Mouse (Mus musculus) CH12.LX (cell line): ENCODE data around the gene Olfr221. TPM values are rescaled to one million over a fixed set of nuclear protein-coding genes. Genes with fewer than 3 reads are reported as not detected.

ENCODE experiments used
- DNase-seq: peaks from one replicate; pipeline ENCODE4 v3.0.0-alpha.2; 2013; ENCODE audit errors: extremely low read depth
- H3K27ac ChIP-seq: 2 replicates; pipeline ENCODE4 v1.5.1; 2012; ENCODE audit warnings: low read depth, mild to moderate bottlenecking, control low read depth, moderate library complexity; ENCODE audit not compliant: insufficient read depth
- H3K27me3 ChIP-seq: replicated peaks from 2 replicates; pipeline ENCODE3; 2012; ENCODE audit warnings: inconsistent platforms
- H3K36me3 ChIP-seq, 2 experiments: replicated peaks in 1 of 2; 2 replicates each; pipeline versions ENCODE3 to v1.6.1; 2012; ENCODE audit warnings: inconsistent platforms in 1 of 2, low read length in 1 of 2, mild to moderate bottlenecking in 1 of 2, mixed read lengths in 1 of 2, moderate library complexity in 1 of 2; ENCODE audit not compliant: control insufficient read depth in 1 of 2, insufficient read depth in 1 of 2
- H3K4me1 ChIP-seq, 2 experiments: 2 replicates each; pipeline ENCODE4 v1.6.1; 2012; ENCODE audit warnings: inconsistent platforms in 1 of 2, moderate library complexity in 1 of 2; ENCODE audit not compliant: insufficient read depth in 2 of 2, control insufficient read depth in 1 of 2
- H3K4me2 ChIP-seq: 2 replicates; pipeline ENCODE4 v1.6.1; 2012; ENCODE audit warnings: low read depth, mild to moderate bottlenecking, control low read depth; ENCODE audit not compliant: poor library complexity, insufficient read depth, severe bottlenecking
- H3K4me3 ChIP-seq, 3 experiments: fragments of 150-350 bp in 1 of 3; sonication (generic) in 1 of 3; replicated peaks in 1 of 3; 2 replicates each; pipeline versions ENCODE3 to v1.5.1; 2011 to 2012; ENCODE audit warnings: low read depth in 2 of 3, low read length in 2 of 3, mild to moderate bottlenecking in 2 of 3, moderate library complexity in 2 of 3, control low read depth in 1 of 3, improper control_type of control experiment in 1 of 3, inconsistent platforms in 1 of 3, mixed read lengths in 1 of 3; ENCODE audit not compliant: poor library complexity in 1 of 3
- H3K79me2 ChIP-seq: replicated peaks from 2 replicates; pipeline ENCODE4 v1.6.1; 2012; ENCODE audit warnings: mild to moderate bottlenecking, moderate library complexity; ENCODE audit not compliant: control insufficient read depth, poor library complexity, insufficient read depth, severe bottlenecking; ENCODE audit errors: extremely low read depth
- H3K9ac ChIP-seq: 2 replicates; pipeline ENCODE4 v1.6.1; 2012; ENCODE audit warnings: low read depth, mild to moderate bottlenecking, control low read depth, moderate library complexity; ENCODE audit not compliant: insufficient read depth
- H3K9me3 ChIP-seq: replicated peaks from 2 replicates; pipeline ENCODE3; 2012; ENCODE audit warnings: low read length, inconsistent platforms, mixed read lengths
- BHLHE40 ChIP-seq: IDR thresholded peaks from 2 replicates; pipeline ENCODE4 v1.6.1; 2011; ENCODE audit warnings: mild to moderate bottlenecking, low read depth, low read length, improper control_type of control experiment
- CHD2 ChIP-seq: IDR thresholded peaks from 2 replicates; pipeline ENCODE4 v1.6.1; 2011; ENCODE audit warnings: low read length, improper control_type of control experiment
- CTCF ChIP-seq, 2 experiments: IDR thresholded peaks in 1 of 2; conservative IDR thresholded peaks in 1 of 2; 2 replicates each; pipeline ENCODE4 v1.5.1; 2011 to 2012; ENCODE audit warnings: low read depth in 2 of 2, low read length in 2 of 2, improper control_type of control experiment in 1 of 2, inconsistent platforms in 1 of 2, mild to moderate bottlenecking in 1 of 2, moderate library complexity in 1 of 2
- E2F4 ChIP-seq: IDR thresholded peaks from 2 replicates; pipeline ENCODE4 v1.6.1; 2011; ENCODE audit warnings: low read depth, low read length, improper control_type of control experiment; ENCODE audit not compliant: insufficient replicate concordance
- ELF1 ChIP-seq: IDR thresholded peaks from 2 replicates; pipeline ENCODE4 v1.6.1; 2014; ENCODE audit warnings: low read depth, mild to moderate bottlenecking, inconsistent platforms, low read length, improper control_type of control experiment
- EP300 ChIP-seq: IDR thresholded peaks from 2 replicates; pipeline ENCODE4 v1.6.1; 2011; ENCODE audit warnings: low read length, improper control_type of control experiment
- ETS1 ChIP-seq: conservative IDR thresholded peaks from 2 replicates; pipeline ENCODE4 v1.6.1; 2012; ENCODE audit warnings: low read depth, mild to moderate bottlenecking, inconsistent platforms, low read length, improper control_type of control experiment, moderate library complexity
- HCFC1 ChIP-seq: IDR thresholded peaks from 2 replicates; pipeline ENCODE4 v1.6.1; 2012; ENCODE audit warnings: low read depth, mild to moderate bottlenecking, inconsistent platforms, low read length, improper control_type of control experiment
- IRF4 ChIP-seq: IDR thresholded peaks from 2 replicates; pipeline ENCODE4 v1.6.1; 2014; ENCODE audit warnings: low read depth, mild to moderate bottlenecking, inconsistent platforms, low read length, improper control_type of control experiment
- JUN ChIP-seq: IDR thresholded peaks from 2 replicates; pipeline ENCODE4 v1.6.1; 2011; ENCODE audit warnings: low read depth, mild to moderate bottlenecking, low read length, improper control_type of control experiment, moderate library complexity; ENCODE audit not compliant: insufficient read depth
- KAT2A ChIP-seq: IDR thresholded peaks from 2 replicates; pipeline ENCODE4 v1.6.1; 2012; ENCODE audit warnings: low read length, improper control_type of control experiment, inconsistent platforms; ENCODE audit not compliant: insufficient replicate concordance
- MAFK ChIP-seq: IDR thresholded peaks from 2 replicates; pipeline ENCODE4 v1.6.1; 2011; ENCODE audit warnings: low read length, improper control_type of control experiment; ENCODE audit not compliant: insufficient replicate concordance
- MAZ ChIP-seq: IDR thresholded peaks from 2 replicates; pipeline ENCODE4 v1.6.1; 2012; ENCODE audit warnings: low read depth, mild to moderate bottlenecking, inconsistent platforms, low read length, improper control_type of control experiment, moderate library complexity
- MEF2A ChIP-seq: IDR thresholded peaks from 2 replicates; pipeline ENCODE4 v1.6.1; 2014; ENCODE audit warnings: low read depth, mild to moderate bottlenecking, inconsistent platforms, low read length, improper control_type of control experiment, borderline replicate concordance
- MXI1 ChIP-seq: IDR thresholded peaks from 2 replicates; pipeline ENCODE4 v1.6.1; 2011; ENCODE audit warnings: mild to moderate bottlenecking, low read depth, low read length, improper control_type of control experiment
- MYC ChIP-seq: IDR thresholded peaks from 2 replicates; pipeline ENCODE4 v1.6.1; 2011; ENCODE audit warnings: low read depth, mild to moderate bottlenecking, improper control_type of control experiment, low read length
- NELFE ChIP-seq: IDR thresholded peaks from 2 replicates; pipeline ENCODE4 v1.6.1; 2011; ENCODE audit warnings: low read depth, low read length, improper control_type of control experiment
- NRF1 ChIP-seq: IDR thresholded peaks from 2 replicates; pipeline ENCODE4 v1.6.1; 2014; ENCODE audit warnings: low read depth, mild to moderate bottlenecking, inconsistent platforms, low read length, improper control_type of control experiment, moderate library complexity
- PAX5 ChIP-seq: IDR thresholded peaks from 2 replicates; pipeline ENCODE4 v1.6.1; 2012; ENCODE audit warnings: low read length, inconsistent platforms, mixed read lengths
- POLR2A ChIP-seq: IDR thresholded peaks from 2 replicates; pipeline ENCODE4 v1.6.1; 2011; ENCODE audit warnings: low read depth, mild to moderate bottlenecking, improper control_type of control experiment, low read length
- POLR2AphosphoS2 ChIP-seq: IDR thresholded peaks from 2 replicates; pipeline ENCODE4 v1.6.1; 2011; ENCODE audit warnings: low read depth, low read length, improper control_type of control experiment
- RAD21 ChIP-seq: IDR thresholded peaks from 2 replicates; pipeline ENCODE4 v1.6.1; 2011; ENCODE audit warnings: low read depth, mild to moderate bottlenecking, low read length, improper control_type of control experiment, moderate library complexity
- RCOR1 ChIP-seq: conservative IDR thresholded peaks from 2 replicates; pipeline ENCODE4 v1.6.1; 2012; ENCODE audit warnings: low read depth, mild to moderate bottlenecking, inconsistent platforms, low read length, improper control_type of control experiment
- SMC3 ChIP-seq: IDR thresholded peaks from 2 replicates; pipeline ENCODE4 v1.6.1; 2011; ENCODE audit warnings: low read depth, low read length, improper control_type of control experiment
- TCF12 ChIP-seq: IDR thresholded peaks from 2 replicates; pipeline ENCODE4 v1.6.1; 2014; ENCODE audit warnings: low read depth, mild to moderate bottlenecking, inconsistent platforms, low read length, improper control_type of control experiment
- UBTF ChIP-seq: IDR thresholded peaks from 2 replicates; pipeline ENCODE4 v1.6.1; 2012; ENCODE audit warnings: low read depth, mild to moderate bottlenecking, inconsistent platforms, low read length, improper control_type of control experiment, moderate library complexity
- USF2 ChIP-seq: conservative IDR thresholded peaks from 2 replicates; pipeline ENCODE4 v1.6.1; 2011; ENCODE audit warnings: low read depth, low read length, improper control_type of control experiment
- ZMIZ1 ChIP-seq: IDR thresholded peaks from 2 replicates; pipeline ENCODE4 v1.6.1; 2012; ENCODE audit warnings: low read depth, mild to moderate bottlenecking, inconsistent platforms, low read length, improper control_type of control experiment
- ZNF384 ChIP-seq: IDR thresholded peaks from 2 replicates; pipeline ENCODE4 v1.6.1; 2012; ENCODE audit warnings: low read depth, low read length, improper control_type of control experiment, inconsistent platforms
- dilution Hi-C: fragments of 300-500 bp; cut with MboI; formaldehyde crosslinking; loops from 2 replicates; pipeline ENCODE4 v1.14.3; 2020; ENCODE audit warnings: low sequenced_read_pairs; ENCODE audit not compliant: extremely low pct_unique_long_range_greater_than_20kb, extremely low pct_ligation_motif_present
- in situ Hi-C: fragments of 300-500 bp; cut with MboI; formaldehyde crosslinking; loops from 3 replicates; pipeline ENCODE4 v1.14.3; 2019; ENCODE audit warnings: low sequenced_read_pairs, low pct_ligation_motif_present, low pct_unique_long_range_greater_than_20kb, mixed read lengths
- polyA plus RNA-seq: library from polyadenylated mRNA; unstranded; fragments of >175 nt; gene quantifications from 2 replicates; pipeline ENCODE4 v1.2.1, GENCODE M21; 2012; ENCODE audit warnings: low read depth; ENCODE audit not compliant: insufficient read length
- total RNA-seq, 2 experiments: library from RNA; depleted of rRNA; stranded (reverse); fragments of 300-350 nt in 1 of 2; fragments of >200 nt in 1 of 2; gene quantifications; 2 replicates each; pipeline ENCODE4 v1.2.3; 2012 to 2014

Olfr221 gene
- total and polyA plus RNA-seq, 3 experiments = not detected

DNA sequence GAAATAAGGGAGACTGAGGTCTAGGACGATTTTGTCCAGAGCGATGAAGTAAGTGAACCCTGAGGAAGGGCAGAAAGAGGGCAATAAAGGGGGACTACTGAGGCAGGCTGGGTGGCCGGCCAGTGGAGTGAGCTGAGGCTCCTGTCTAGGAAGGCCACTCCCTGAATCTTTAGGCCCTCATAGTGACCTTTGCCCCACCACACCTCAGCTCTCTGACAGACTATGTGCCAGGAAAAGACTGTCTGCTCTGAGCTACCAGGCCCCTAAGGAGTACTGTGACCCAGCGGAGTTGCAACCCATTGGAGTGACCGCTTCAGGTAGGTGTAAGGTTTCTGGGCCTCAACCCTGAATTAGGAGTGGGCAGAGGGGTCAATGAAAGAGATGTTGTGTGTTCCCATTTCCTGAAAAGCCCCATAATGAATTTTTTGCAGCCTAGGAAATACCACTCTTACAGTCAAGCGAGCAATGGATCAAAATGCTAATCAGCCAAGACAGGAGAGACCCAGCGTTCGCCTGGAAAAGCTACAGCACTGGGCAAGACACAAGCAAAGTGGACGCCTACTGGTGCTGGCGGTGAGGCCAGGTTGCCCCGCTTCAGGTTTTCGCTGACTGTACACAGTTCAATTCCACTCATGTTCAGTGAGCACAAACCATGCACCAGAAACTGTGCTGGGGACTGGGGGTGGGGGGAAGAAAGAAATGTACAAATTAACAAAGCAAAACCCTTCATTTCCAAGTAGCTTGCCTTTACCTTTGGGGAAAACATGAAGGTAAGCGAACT is 25.4 kb downstream of the Olfr221 start:
- no peaks in the 10 kb centered on the region; the same call in 1 of the 2 replicates for H3K79me2 ChIP-seq
- H3K4me1 ChIP-seq = peaks cover 19 to 54% of the 10 kb centered on the region in 2 experiments
- in situ Hi-C loops = no loop called here
- dilution Hi-C loops = no loop called here
- no peak for DNase-seq
- peaks cover 0 to 17% of the 10 kb centered on the region in 2 experiments for H3K36me3 ChIP-seq
- TF ChIP-seq USF2 = no peak
- TF ChIP-seq NELFE = no peak
- TF ChIP-seq MXI1 = no peak
- TF ChIP-seq E2F4 = no peak
- TF ChIP-seq BHLHE40 = no peak
- TF ChIP-seq TCF12 = no peak
- no peak for TF ChIP-seq IRF4
- TF ChIP-seq NRF1 = no peak
- no peak for TF ChIP-seq PAX5
- TF ChIP-seq CHD2 = no peak
- no peak for TF ChIP-seq MAZ
- TF ChIP-seq EP300 = no peak
- TF ChIP-seq ETS1 = no peak
- TF ChIP-seq HCFC1 = no peak
- no peak overlapping the region for H3K27ac ChIP-seq
- no peak overlapping the region; the same call in 1 of the 2 replicates for H3K9ac ChIP-seq
- no peaks in the 10 kb centered on the region for H3K27me3 ChIP-seq
- no peak overlapping the region for H3K4me3 ChIP-seq
- H3K4me2 ChIP-seq = no peak overlapping the region
- H3K9me3 ChIP-seq = no peaks in the 10 kb centered on the region

DNA sequence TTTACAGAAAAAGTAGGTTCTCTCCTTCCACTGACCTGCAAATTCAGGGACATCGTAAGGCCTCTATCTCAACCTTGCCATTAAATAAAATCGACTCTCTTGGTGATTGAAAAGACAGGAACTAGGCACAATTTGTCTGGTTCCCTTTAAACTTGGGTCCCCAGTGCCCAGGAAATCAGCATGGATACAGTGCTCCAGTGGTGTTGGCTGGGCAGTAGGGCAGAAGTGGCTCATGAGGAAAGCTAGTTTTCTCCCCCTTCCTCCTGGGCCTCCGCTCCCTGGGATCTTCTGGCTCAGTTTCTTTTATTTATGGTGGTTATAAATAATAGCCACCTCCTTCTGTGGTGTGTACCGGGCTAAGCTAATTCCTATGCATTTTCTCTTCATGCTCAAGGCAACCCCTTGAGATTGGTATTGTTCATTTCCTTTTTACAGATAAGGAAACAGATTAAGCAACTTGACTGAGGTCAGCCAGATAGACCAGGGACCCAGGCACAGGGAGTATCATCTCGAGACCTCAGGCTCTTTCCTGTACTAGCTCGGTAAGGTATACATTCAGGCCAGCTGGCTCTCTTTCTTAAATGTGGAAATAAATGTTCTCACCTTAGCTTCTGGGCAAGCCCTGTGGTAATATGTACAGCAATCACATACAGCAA is 26.7 kb downstream of the Olfr221 start, which contains the start of gene Tmem253:
Gene Tmem253 (plus strand): TSS at position 214 of the 656 bp plus-strand sequence.
- DNase-seq = no peak
- TF ChIP-seq POLR2AphosphoS2 (no peak), CHD2 (no peak), PAX5 (no peak), USF2 (no peak), POLR2A (no peak), MYC (no peak), RCOR1 (no peak), BHLHE40 (no peak), UBTF (no peak), MAFK (no peak), ELF1 (no peak), ZNF384 (no peak), KAT2A (no peak), RAD21 (no peak), ZMIZ1 (no peak), MEF2A (no peak), MXI1 (no peak), SMC3 (no peak), CTCF (conservative IDR thresholded peaks at IDR 0.05 in 1 of 2, IDR thresholded peaks at IDR 0.05 in 1 of 2; ENCODE audit: low read depth in 2 of 2, low read length in 2 of 2) (no peak), JUN (no peak)
- TF ChIP-seq, all 38 proteins: peak for 0

More for the DNA sequence above, 26.7 kb downstream of the Olfr221 start, which contains the start of gene Tmem253:
- H3K4me2 ChIP-seq = peak within 1 kb of the TSS; percentile 85
- peaks cover 0 to 17% of the 10 kb centered on the region in 2 experiments for H3K36me3 ChIP-seq
- in situ Hi-C loops = no loop called here
- H3K4me1 ChIP-seq = peaks cover 14 to 47% of the 10 kb centered on the region in 2 experiments
- peak within 1 kb of the TSS; percentile 96 for H3K9ac ChIP-seq
- no peaks in the 10 kb centered on the region; the same call in 1 of the 2 replicates for H3K79me2 ChIP-seq
- H3K9me3 ChIP-seq = no peaks in the 10 kb centered on the region
- no peaks in the 10 kb centered on the region for H3K27me3 ChIP-seq
- H3K4me3 ChIP-seq = peak within 1 kb of the TSS; percentile 60 to 89 (median 79)
- H3K27ac ChIP-seq = no peak within 1 kb of the TSS
- dilution Hi-C loops = no loop called here
